In the genomic region with DNA sequence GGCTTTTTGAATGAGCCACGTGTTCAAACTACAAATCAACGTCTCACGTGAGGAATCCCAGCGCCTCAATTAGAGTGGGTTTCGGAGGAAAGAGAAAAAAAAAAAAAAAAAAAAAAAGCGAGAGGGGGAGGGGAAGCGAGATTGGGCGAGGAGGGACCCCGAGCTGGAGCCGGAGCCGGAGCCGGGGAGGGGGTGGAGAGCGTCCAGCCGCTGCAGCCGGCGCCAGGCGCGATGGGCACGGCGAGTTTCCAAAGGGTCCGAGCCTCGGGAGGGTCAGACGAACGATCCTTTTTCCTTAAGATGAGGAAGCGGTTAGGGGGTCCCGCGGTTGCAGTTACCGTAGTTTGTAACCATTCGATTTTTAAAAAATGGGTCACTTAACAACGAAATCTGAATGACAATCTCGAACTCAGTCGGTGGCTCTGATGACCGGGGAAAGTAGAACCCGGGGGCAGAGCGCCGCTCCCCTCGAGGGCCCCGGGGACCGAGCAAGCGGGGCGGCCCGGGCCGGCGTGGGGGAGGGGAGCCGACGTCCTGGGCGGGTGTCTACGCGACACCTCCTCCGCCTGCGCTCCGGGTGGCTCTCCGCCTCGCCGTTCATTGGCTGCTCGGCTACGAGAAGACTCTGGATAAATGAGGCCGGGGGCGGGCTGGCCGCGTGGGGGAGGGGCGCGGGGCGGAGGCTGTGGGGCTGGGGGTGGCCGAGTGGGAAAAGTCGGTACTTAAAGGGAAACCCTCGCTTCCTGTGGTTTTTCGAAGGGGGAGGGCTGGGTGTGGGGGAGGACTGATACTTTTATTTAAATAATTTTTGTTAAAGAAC, we compare ENCODE assay signal across 8 mouse cellular contexts. TPM values are rescaled to one million over a fixed set of nuclear protein-coding genes. Genes with fewer than 3 reads are reported as not detected.
DNase-seq lines count a peak whose midpoint lies in the region; ATAC-seq and TF ChIP-seq lines count a peak whose summit lies in the region.

Gene Igf2bp3, minus strand, starts transcription at position 30 of the 820 bp plus-strand sequence.

- peak; percentile 34 for DNase-seq in kidney, adult 18-20 months
- DNase-seq in kidney, adult 9 months = no peak
- DNase-seq in adipocyte (ENCODE audit: low spot score) = peak; percentile 93
- peak; percentile 96 for DNase-seq in forebrain, embryonic 14.5 days (ENCODE audit: low spot score)
- DNase-seq in midbrain, embryonic 10.5 days (ENCODE audit: low spot score) = peak; percentile 97
- no peak for DNase-seq in right cerebral cortex, adult 2 months (ENCODE audit: low spot score in 2 of 2)

- WGBS in forebrain, embryonic 14.5 days = under 1% methylated on average over 65 of the region's 68 CpGs
- WGBS in intestine, embryonic 16.5 days = under 1% methylated on average over 65 of the region's 68 CpGs
- under 1% methylated on average over 65 of the region's 68 CpGs for WGBS in midbrain, embryonic 10.5 days

- peak within 1 kb of the TSS; percentile 95 for H3K4me2 ChIP-seq in forebrain, embryonic 14.5 days (ENCODE audit: low read length)
- H3K4me2 ChIP-seq in intestine, embryonic 16.5 days (ENCODE audit: low read depth, low read length) = peak within 1 kb of the TSS; percentile 78

- no peak for TF ChIP-seq CTCF in testis, adult 2 months (IDR thresholded peaks at IDR 0.05; ENCODE audit: control insufficient read depth, insufficient read depth, insufficient replicate concordance, low read depth, low read length)

- H3K9me3 ChIP-seq in forebrain, embryonic 14.5 days (replicated peaks; ENCODE audit: control insufficient read depth, low read length) = no peaks in the 10 kb centered on the region
- no peaks in the 10 kb centered on the region for H3K9me3 ChIP-seq in intestine, embryonic 16.5 days (ENCODE audit: control insufficient read depth, low read length)
- no peaks in the 10 kb centered on the region for H3K9me3 ChIP-seq in midbrain, embryonic 10.5 days (replicated peaks)

- ATAC-seq in forebrain, embryonic 14.5 days = peak; percentile 84
- peak; percentile 82 for ATAC-seq in intestine, embryonic 16.5 days

- peak within 1 kb of the TSS; percentile 97 for H3K4me3 ChIP-seq in forebrain, embryonic 14.5 days (ENCODE audit: low read depth, low read length)
- H3K4me3 ChIP-seq in intestine, embryonic 16.5 days (ENCODE audit: low read length) = peak within 1 kb of the TSS; percentile 97
- H3K4me3 ChIP-seq in midbrain, embryonic 10.5 days = peak within 1 kb of the TSS; percentile 99
- H3K4me3 ChIP-seq in testis, adult 2 months (ENCODE audit: control insufficient read depth, low read depth, low read length) = peak within 1 kb of the TSS; percentile 86

- peaks cover 20% of the 10 kb centered on the region for H3K4me1 ChIP-seq in forebrain, embryonic 14.5 days (ENCODE audit: control insufficient read depth, insufficient read depth, low read length)
- H3K4me1 ChIP-seq in intestine, embryonic 16.5 days (ENCODE audit: control insufficient read depth, insufficient read depth, low read length) = peaks cover 17% of the 10 kb centered on the region
- H3K4me1 ChIP-seq in midbrain, embryonic 10.5 days = peaks cover 48% of the 10 kb centered on the region
- peaks cover 14% of the 10 kb centered on the region for H3K4me1 ChIP-seq in testis, adult 2 months (ENCODE audit: control insufficient read depth, insufficient read depth, low read length)

- no peaks in the 10 kb centered on the region for H3K27me3 ChIP-seq in forebrain, embryonic 14.5 days (replicated peaks; ENCODE audit: control insufficient read depth, insufficient read depth, low read length)
- H3K27me3 ChIP-seq in intestine, embryonic 16.5 days (replicated peaks; ENCODE audit: control insufficient read depth, insufficient read depth, low read length) = no peaks in the 10 kb centered on the region
- no peaks in the 10 kb centered on the region for H3K27me3 ChIP-seq in midbrain, embryonic 10.5 days (ENCODE audit: low read depth, poor library complexity, severe bottlenecking)
- no peaks in the 10 kb centered on the region for H3K27me3 ChIP-seq in testis, adult 2 months (ENCODE audit: control insufficient read depth, insufficient read depth, low read length)

- H3K27ac ChIP-seq in forebrain, embryonic 14.5 days (ENCODE audit: low read depth, low read length) = peak within 1 kb of the TSS; percentile 98
- H3K27ac ChIP-seq in intestine, embryonic 16.5 days (ENCODE audit: low read length) = peak within 1 kb of the TSS; percentile 100
- peak within 1 kb of the TSS; percentile 100 for H3K27ac ChIP-seq in midbrain, embryonic 10.5 days (replicated peaks)
- H3K27ac ChIP-seq in testis, adult 2 months (ENCODE audit: control insufficient read depth, insufficient read depth, low read depth, low read length) = peak within 1 kb of the TSS; percentile 88

- TF ChIP-seq POLR2A in testis, adult 2 months (IDR thresholded peaks at IDR 0.05; ENCODE audit: control insufficient read depth, low read depth, low read length) = no peak; the same call in 1 of the 2 replicates

- no peaks in the 10 kb centered on the region for H3K36me3 ChIP-seq in forebrain, embryonic 14.5 days (ENCODE audit: control insufficient read depth, insufficient read depth, low read length)
- H3K36me3 ChIP-seq in intestine, embryonic 16.5 days (ENCODE audit: control insufficient read depth, insufficient read depth, low read length) = no peaks in the 10 kb centered on the region
- 0 out of 2 replicates have a peak, but pooled peaks cover 3% of the 10 kb centered on the region for H3K36me3 ChIP-seq in midbrain, embryonic 10.5 days
- no peaks in the 10 kb centered on the region for H3K36me3 ChIP-seq in testis, adult 2 months (ENCODE audit: control insufficient read depth, insufficient read depth, low read length)

- H3K9ac ChIP-seq in forebrain, embryonic 14.5 days (ENCODE audit: low read length) = peak within 1 kb of the TSS; percentile 98
- H3K9ac ChIP-seq in intestine, embryonic 16.5 days (ENCODE audit: low read depth, low read length) = peak within 1 kb of the TSS; percentile 98

RNA-seq across cellular contexts. Expression of gene Igf2bp3, which starts in this region (rescaled TPM):
- 30.6 and 32.9 TPM in 2 replicates for polyA plus RNA-seq in forebrain, embryonic 14.5 days (2014; fragmentation: Nextera tagmentation; extraction: Ambion mirVana)
- polyA plus RNA-seq in intestine, embryonic 16.5 days (2015; fragmentation: Nextera tagmentation; extraction: Ambion mirVana) = 78.7 and 81.9 TPM in 2 replicates
- 134 and 148 TPM in 2 replicates for polyA plus RNA-seq in midbrain, embryonic 10.5 days (2016; fragmentation: Nextera tagmentation; extraction: Ambion mirVana)
- polyA plus RNA-seq in testis, adult 2 months (2012; rRNA removed) = 68.9 and 76.0 TPM in 2 replicates

Comparison
In these comparisons a context has a peak if more than half of its experiments do, and no peak if none do; other contexts are left out.
1. DNase-seq: peak in kidney, adult 18-20 months (single experiment), adipocyte (single experiment), forebrain, embryonic 14.5 days (single experiment) and midbrain, embryonic 10.5 days (single experiment); none in kidney, adult 9 months (single experiment) and right cerebral cortex, adult 2 months (0 of 2).
2. Peak in every context shown above with its lines, with median percentiles within 50 percentile points of each other: H3K27ac ChIP-seq and H3K4me3 ChIP-seq.